Mouse (Mus musculus): ENCODE data around the gene Fam181a.
A peak's percentile ranks its signal among the peaks of the same experiment; 100 is the strongest.

DNA sequence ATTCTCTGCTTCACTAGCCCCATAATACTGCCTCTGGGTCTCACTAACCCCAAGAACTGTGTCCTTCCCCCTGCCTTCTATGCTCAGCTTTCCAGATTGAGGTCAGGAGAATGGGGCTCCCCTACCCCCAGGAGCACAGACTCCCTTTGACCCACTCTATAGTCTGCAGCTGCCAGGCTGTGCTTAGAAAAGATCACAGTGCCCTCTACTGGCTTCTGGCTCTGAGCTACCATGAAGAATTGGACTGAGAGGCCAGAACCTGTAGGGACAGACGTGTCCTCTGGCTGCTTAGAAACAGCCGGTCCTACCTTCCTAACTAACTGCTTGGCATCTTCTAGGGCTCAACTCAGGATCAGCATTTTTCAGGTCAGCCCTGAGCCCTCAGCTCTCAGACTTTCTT is 4.6 kb upstream of the Fam181a start:
- TF ChIP-seq EP300 (IDR thresholded peaks at IDR 0.05), result no peak
- TF ChIP-seq CTCF (IDR thresholded peaks at IDR 0.05), result peak; percentile 49
